Mouse (Mus musculus) WW6 (cell line): ENCODE data around the gene Spag4.

ENCODE experiments used
- DNase-seq: peaks from one replicate; pipeline ENCODE4 v3.0.0-alpha.2; 2013; ENCODE audit warnings: low read depth, low spot score

The Spag4 gene

GRCm38 (mm10) chr2:156065099-156066041 lies at the start of gene Spag4:
Gene Spag4, plus strand, starts transcription at chr2:156065175.
- DNase-seq: peak; percentile 43

GRCm38 (mm10) chr2:156018106-156018505 lies 46.9 kb upstream of the Spag4 start:
- DNase-seq: no peak

- DNase-seq: no peak
Observed at GRCm38 (mm10) chr2:156021219-156021618, 43.8 kb upstream of the Spag4 start.

GRCm38 (mm10) chr2:156021765-156022164 lies 43.2 kb upstream of the Spag4 start:
- no peak for DNase-seq

GRCm38 (mm10) chr2:156025482-156025881 lies 39.5 kb upstream of the Spag4 start:
- no peak for DNase-seq

GRCm38 (mm10) chr2:156039390-156039789 lies 25.6 kb upstream of the Spag4 start:
- DNase-seq: no peak

- DNase-seq: no peak
Observed at GRCm38 (mm10) chr2:156042903-156043302, 22.1 kb upstream of the Spag4 start.

GRCm38 (mm10) chr2:156047929-156048328 lies 17.0 kb upstream of the Spag4 start:
- no peak for DNase-seq

- DNase-seq: no peak
Observed at GRCm38 (mm10) chr2:156052816-156053215, 12.2 kb upstream of the Spag4 start, which contains the start of gene Fer1l4. Gene Fer1l4, minus strand, starts transcription at chr2:156052947.

- no peak for DNase-seq
Observed at GRCm38 (mm10) chr2:156066126-156066525, 1.2 kb downstream of the Spag4 start.

GRCm38 (mm10) chr2:156067916-156068315 lies 2.9 kb downstream of the Spag4 start:
- no peak for DNase-seq

- no peak for DNase-seq
Observed at GRCm38 (mm10) chr2:156071236-156071635, 6.3 kb downstream of the Spag4 start.

- no peak for DNase-seq
Observed at GRCm38 (mm10) chr2:156073725-156074124, 8.8 kb downstream of the Spag4 start.

GRCm38 (mm10) chr2:156077461-156077860 lies 12.5 kb downstream of the Spag4 start:
- no peak for DNase-seq

- no peak for DNase-seq
Observed at GRCm38 (mm10) chr2:156078421-156079182, 13.6 kb downstream of the Spag4 start.

- no peak for DNase-seq
Observed at GRCm38 (mm10) chr2:156079183-156079560, 14.2 kb downstream of the Spag4 start.

GRCm38 (mm10) chr2:156079674-156080073 lies 14.7 kb downstream of the Spag4 start:
- DNase-seq: no peak

GRCm38 (mm10) chr2:156080391-156080790 lies 15.4 kb downstream of the Spag4 start:
- DNase-seq: no peak

GRCm38 (mm10) chr2:156084541-156084940 lies 19.6 kb downstream of the Spag4 start:
- no peak for DNase-seq

- DNase-seq: no peak
Observed at GRCm38 (mm10) chr2:156087391-156088110, 22.6 kb downstream of the Spag4 start.

GRCm38 (mm10) chr2:156089799-156090198 lies 24.8 kb downstream of the Spag4 start:
- no peak for DNase-seq

- no peak for DNase-seq
Observed at GRCm38 (mm10) chr2:156091926-156092325, 27.0 kb downstream of the Spag4 start.
